Mouse (Mus musculus) heart, postnatal 25 days (tissue): ENCODE measurements at regions not wholly inside any gene's neighbourhood (a gene's known extent, or its start where the extent isn't known, plus 50 kb on each side); places are given as distances from the start of the nearest gene placed in this dataset.
"Not testable (repeated sequence)": the region's sequence is repeated elsewhere in the genome, so short reads cannot be mapped to it uniquely, and the experiment has no call there.

Experiments
- DNase-seq: peaks from one replicate; pipeline ENCODE4 v3.0.0; 2022; ENCODE audit warnings: low spot score
- intact Hi-C: fragments of 180-260 bp; cut with DNase I; formaldehyde crosslinking; loops from one replicate; pipeline ENCODE4 v1.15.1; 2025

- intact Hi-C loops, result no loop called here
- DNase-seq, result no peak
Observed at GRCm38 (mm10) chr6:109125447-109125846, 297.0 kb downstream of the Edem1 start.

GRCm38 (mm10) chr6:109127203-109127602, 298.8 kb downstream of the Edem1 start:
- DNase-seq, result no peak
- intact Hi-C loops, result no loop called here

GRCm38 (mm10) chr6:109146111-109146510, 317.7 kb downstream of the Edem1 start:
- no peak for DNase-seq
- intact Hi-C loops, result no loop called here

GRCm38 (mm10) chr6:109149043-109149442, 320.6 kb downstream of the Edem1 start:
- intact Hi-C loops, result no loop called here
- DNase-seq, result no peak

- intact Hi-C loops, result loop anchor here (5.0 kb wide), 1 partner anchor 273 kb away; no protein-coding TSS in a partner anchor
- no peak for DNase-seq
Observed at GRCm38 (mm10) chr6:109150023-109150911, 321.8 kb downstream of the Edem1 start.

- DNase-seq, result no peak
- intact Hi-C loops, result loop anchor here (5.0 kb wide), 1 partner anchor 274 kb away; no protein-coding TSS in a partner anchor
Observed at GRCm38 (mm10) chr6:109150912-109151256, 322.4 kb downstream of the Edem1 start.

GRCm38 (mm10) chr6:109153624-109154023, 325.2 kb downstream of the Edem1 start:
- intact Hi-C loops, result loop anchor here (5.0 kb wide), 1 partner anchor 276 kb away; no protein-coding TSS in a partner anchor

GRCm38 (mm10) chr6:109159561-109159960, 331.1 kb downstream of the Edem1 start:
- DNase-seq, result no peak
- intact Hi-C loops, result no loop called here

More at GRCm38 (mm10) chr6:109153624-109154023, 325.2 kb downstream of the Edem1 start:
- no peak for DNase-seq

- no peak for DNase-seq
- intact Hi-C loops, result no loop called here
Observed at GRCm38 (mm10) chr6:109167439-109167838, 339.0 kb downstream of the Edem1 start.

GRCm38 (mm10) chr6:109172104-109172850, 343.8 kb downstream of the Edem1 start:
- DNase-seq, result no peak
- intact Hi-C loops, result no loop called here

GRCm38 (mm10) chr6:109173015-109173414, 344.6 kb downstream of the Edem1 start:
- DNase-seq, result no peak
- intact Hi-C loops, result no loop called here

GRCm38 (mm10) chr6:109176876-109177275, 348.4 kb downstream of the Edem1 start:
- DNase-seq, result no peak
- intact Hi-C loops, result no loop called here

- intact Hi-C loops, result no loop called here
- no peak for DNase-seq
Observed at GRCm38 (mm10) chr6:109182878-109183277, 354.4 kb downstream of the Edem1 start.

- intact Hi-C loops, DNase-seq: not testable (repeated sequence)
Observed at GRCm38 (mm10) chr6:109193061-109193460, 364.6 kb downstream of the Edem1 start.

GRCm38 (mm10) chr6:109193603-109194002, 365.2 kb downstream of the Edem1 start:
- DNase-seq, result no peak
- intact Hi-C loops, result no loop called here

GRCm38 (mm10) chr6:109209699-109210098, 381.3 kb downstream of the Edem1 start:
- intact Hi-C loops, result no loop called here
- DNase-seq, result no peak

- no peak for DNase-seq
Observed at GRCm38 (mm10) chr6:109230391-109230790, 401.9 kb downstream of the Edem1 start.

GRCm38 (mm10) chr6:109233426-109233825, 405.0 kb downstream of the Edem1 start:
- intact Hi-C loops, result no loop called here
- no peak for DNase-seq

More at GRCm38 (mm10) chr6:109230391-109230790, 401.9 kb downstream of the Edem1 start:
- intact Hi-C loops, result no loop called here

- intact Hi-C loops, result no loop called here
- no peak for DNase-seq
Observed at GRCm38 (mm10) chr6:109245666-109246065, 417.2 kb downstream of the Edem1 start.

- intact Hi-C loops, DNase-seq: not testable (repeated sequence)
Observed at GRCm38 (mm10) chr6:109246510-109246909, 418.1 kb downstream of the Edem1 start.
